Mouse (Mus musculus): Measurements from ENCODE around the gene Tmem209. TPM values are rescaled to one million over a fixed set of nuclear protein-coding genes. Genes with fewer than 3 reads are reported as not detected.

The Tmem209 gene
- polyA plus RNA-seq, 1 experiment from 2014 or later = 22.6 TPM

- Histone ChIP-seq H3K36me3 (peaks cover 56% of the 10 kb centered on the region), H3K4me3 (replicated peaks) (no peak overlapping the region), H3K9ac (no peak overlapping the region), H3K4me2 (no peak overlapping the region), H3K27me3 (no peaks in the 10 kb centered on the region), H3K9me3 (replicated peaks) (no peaks in the 10 kb centered on the region), H3K4me1 (replicated peaks) (peaks cover 4% of the 10 kb centered on the region), H3K27ac (no peak overlapping the region)
- DNase-seq (no peak), ATAC-seq (ENCODE audit: low read depth) (no peak)
- WGBS (ENCODE audit: insufficient replicate concordance) = 85% methylated on average over 6 of the region's 6 CpGs
These were observed 31.8 kb downstream of the Tmem209 start for GRCm38 (mm10) chr6:30477784-30478183.

- Histone ChIP-seq H3K27ac (peak overlapping the region; percentile 45; the same call in 1 of the 2 replicates), H3K36me3 (peaks cover 51% of the 10 kb centered on the region), H3K4me2 (0 out of 2 replicates have a peak overlapping the region, but pooled peaks have one; percentile 6), H3K4me3 (replicated peaks) (no peak overlapping the region), H3K4me1 (replicated peaks) (peaks cover 4% of the 10 kb centered on the region), H3K27me3 (no peaks in the 10 kb centered on the region), H3K9me3 (replicated peaks) (no peaks in the 10 kb centered on the region), H3K9ac (no peak overlapping the region)
- ATAC-seq (ENCODE audit: low read depth) = peak; percentile 56; the same call in 1 of the 2 replicates
- WGBS (ENCODE audit: insufficient replicate concordance) = 82% methylated on average over 8 of the region's 8 CpGs
- no peak for DNase-seq
These were observed 32.3 kb downstream of the Tmem209 start for GRCm38 (mm10) chr6:30477210-30477714.

- no peaks in the 10 kb centered on the region for H3K27me3 ChIP-seq
- ATAC-seq (ENCODE audit: low read depth) = no peak
- H3K27ac ChIP-seq = no peak overlapping the region
These were observed 33.4 kb downstream of the Tmem209 start for GRCm38 (mm10) chr6:30476025-30476765.

GRCm38 (mm10) chr6:30471706-30472105 is 37.9 kb downstream of the Tmem209 start:
- Histone ChIP-seq H3K27ac (no peak overlapping the region), H3K4me2 (no peak overlapping the region), H3K27me3 (no peaks in the 10 kb centered on the region), H3K4me1 (replicated peaks) (peaks cover 16% of the 10 kb centered on the region), H3K4me3 (replicated peaks) (no peak overlapping the region), H3K9me3 (replicated peaks) (no peaks in the 10 kb centered on the region), H3K9ac (no peak overlapping the region), H3K36me3 (no peaks in the 10 kb centered on the region)
- 54% methylated on average over 3 of the region's 3 CpGs for WGBS (ENCODE audit: insufficient replicate concordance)
- ATAC-seq (ENCODE audit: low read depth) (no peak), DNase-seq (no peak)

More at GRCm38 (mm10) chr6:30476025-30476765, 33.4 kb downstream of the Tmem209 start:
- 70% methylated on average over 10 of the region's 10 CpGs for WGBS (ENCODE audit: insufficient replicate concordance)
- Histone ChIP-seq H3K36me3 (peaks cover 40% of the 10 kb centered on the region), H3K9me3 (replicated peaks) (no peaks in the 10 kb centered on the region), H3K4me1 (replicated peaks) (peaks cover 4% of the 10 kb centered on the region), H3K4me3 (replicated peaks) (no peak overlapping the region), H3K9ac (no peak overlapping the region), H3K4me2 (no peak overlapping the region)
- DNase-seq = no peak

GRCm38 (mm10) chr6:30469370-30469769 is 40.2 kb downstream of the Tmem209 start:
- no peak overlapping the region for H3K4me2 ChIP-seq
- H3K4me3 ChIP-seq (replicated peaks) = no peak overlapping the region
- 86% methylated on average over 12 of the region's 12 CpGs for WGBS (ENCODE audit: insufficient replicate concordance)
- peaks cover 6% of the 10 kb centered on the region for H3K27me3 ChIP-seq
- no peaks in the 10 kb centered on the region for H3K36me3 ChIP-seq
- no peak overlapping the region for H3K9ac ChIP-seq
- H3K9me3 ChIP-seq (replicated peaks) = no peaks in the 10 kb centered on the region
- peaks cover 16% of the 10 kb centered on the region for H3K4me1 ChIP-seq (replicated peaks)
- DNase-seq (no peak), ATAC-seq (ENCODE audit: low read depth) (no peak)
- no peak overlapping the region for H3K27ac ChIP-seq

GRCm38 (mm10) chr6:30468684-30469083 is 40.9 kb downstream of the Tmem209 start:
- no peak overlapping the region for H3K4me3 ChIP-seq (replicated peaks)
- peaks cover 9% of the 10 kb centered on the region for H3K27me3 ChIP-seq
- ATAC-seq (ENCODE audit: low read depth) (no peak), DNase-seq (no peak)
- peaks cover 16% of the 10 kb centered on the region for H3K4me1 ChIP-seq (replicated peaks)
- H3K36me3 ChIP-seq = no peaks in the 10 kb centered on the region
- H3K27ac ChIP-seq = no peak overlapping the region
- no peak overlapping the region for H3K9ac ChIP-seq
- H3K4me2 ChIP-seq = no peak overlapping the region
- H3K9me3 ChIP-seq (replicated peaks) = no peaks in the 10 kb centered on the region
- 45% methylated on average over 12 of the region's 12 CpGs for WGBS (ENCODE audit: insufficient replicate concordance)

GRCm38 (mm10) chr6:30468058-30468457 is 41.5 kb downstream of the Tmem209 start:
- H3K9me3 ChIP-seq (replicated peaks) = no peaks in the 10 kb centered on the region
- ATAC-seq (ENCODE audit: low read depth) (0 out of 2 replicates have a peak, but pooled peaks have one; percentile 30), DNase-seq (no peak)
- peaks cover 12% of the 10 kb centered on the region for H3K27me3 ChIP-seq
- H3K27ac ChIP-seq = no peak overlapping the region
- no peak overlapping the region for H3K9ac ChIP-seq
- peaks cover 20% of the 10 kb centered on the region for H3K4me1 ChIP-seq (replicated peaks)
- no peaks in the 10 kb centered on the region for H3K36me3 ChIP-seq
- H3K4me3 ChIP-seq (replicated peaks) = no peak overlapping the region
- WGBS (ENCODE audit: insufficient replicate concordance) = 56% methylated on average over 1 of the region's 1 CpGs
- H3K4me2 ChIP-seq = no peak overlapping the region

- H3K4me1 ChIP-seq (replicated peaks) = peaks cover 43% of the 10 kb centered on the region
- no peak overlapping the region for H3K4me3 ChIP-seq (replicated peaks)
- H3K36me3 ChIP-seq = no peaks in the 10 kb centered on the region
- WGBS (ENCODE audit: insufficient replicate concordance) = 77% methylated on average over 11 of the region's 11 CpGs
- H3K4me2 ChIP-seq = no peak overlapping the region
- H3K9ac ChIP-seq = no peak overlapping the region
- no peak for DNase-seq
- no peak for ATAC-seq (ENCODE audit: low read depth)
- H3K27me3 ChIP-seq = peaks cover 27% of the 10 kb centered on the region
- no peaks in the 10 kb centered on the region for H3K9me3 ChIP-seq (replicated peaks)
- no peak overlapping the region for H3K27ac ChIP-seq
These were observed 44.0 kb downstream of the Tmem209 start for GRCm38 (mm10) chr6:30465586-30465985.

- WGBS (ENCODE audit: insufficient replicate concordance) = 10% methylated on average over 7 of the region's 7 CpGs
- no peak overlapping the region for H3K9ac ChIP-seq
- H3K4me1 ChIP-seq (replicated peaks) = peaks cover 50% of the 10 kb centered on the region
- H3K27ac ChIP-seq = no peak overlapping the region
- DNase-seq (no peak), ATAC-seq (ENCODE audit: low read depth) (no peak)
- H3K9me3 ChIP-seq (replicated peaks) = no peaks in the 10 kb centered on the region
- H3K27me3 ChIP-seq = peaks cover 32% of the 10 kb centered on the region
- no peaks in the 10 kb centered on the region for H3K36me3 ChIP-seq
- no peak overlapping the region for H3K4me2 ChIP-seq
- H3K4me3 ChIP-seq (replicated peaks) = no peak overlapping the region
These were observed 46.8 kb downstream of the Tmem209 start for GRCm38 (mm10) chr6:30462822-30463221.

- H3K9me3 ChIP-seq (replicated peaks) = no peaks in the 10 kb centered on the region
- H3K9ac ChIP-seq = no peak overlapping the region
- DNase-seq (no peak), ATAC-seq (ENCODE audit: low read depth) (no peak)
- peaks cover 43% of the 10 kb centered on the region for H3K4me1 ChIP-seq (replicated peaks)
- WGBS (ENCODE audit: insufficient replicate concordance) = 68% methylated on average over 13 of the region's 13 CpGs
- H3K4me2 ChIP-seq = no peak overlapping the region
- no peak overlapping the region for H3K4me3 ChIP-seq (replicated peaks)
- peaks cover 32% of the 10 kb centered on the region for H3K27me3 ChIP-seq
- H3K27ac ChIP-seq = no peak overlapping the region; the same call in 1 of the 2 replicates
- H3K36me3 ChIP-seq = no peaks in the 10 kb centered on the region
These were observed 47.7 kb downstream of the Tmem209 start for GRCm38 (mm10) chr6:30461755-30462344.

- 35% methylated on average over 18 of the region's 19 CpGs for WGBS (ENCODE audit: insufficient replicate concordance)
- ATAC-seq (ENCODE audit: low read depth) (peak; percentile 70), DNase-seq (peak; percentile 19)
- H3K27ac ChIP-seq = peak overlapping the region; percentile 72
- no peaks in the 10 kb centered on the region for H3K36me3 ChIP-seq
- peaks cover 43% of the 10 kb centered on the region for H3K4me1 ChIP-seq (replicated peaks)
- 0 out of 2 replicates have a peak overlapping the region, but pooled peaks have one; percentile 60 for H3K4me3 ChIP-seq (replicated peaks)
- H3K9me3 ChIP-seq (replicated peaks) = no peaks in the 10 kb centered on the region
- peak overlapping the region; percentile 72; the same call in 1 of the 2 replicates for H3K9ac ChIP-seq
- peaks cover 32% of the 10 kb centered on the region for H3K27me3 ChIP-seq
- H3K4me2 ChIP-seq = peak overlapping the region; percentile 86
These were observed 48.7 kb downstream of the Tmem209 start for GRCm38 (mm10) chr6:30460750-30461446.
